Mouse (Mus musculus) left cerebral cortex, adult 9 months (tissue): ENCODE results near the gene Snapc2.

Experiments used
- DNase-seq, 2 experiments: peaks; one replicate each; pipeline ENCODE4 v3.0.0; 2022; ENCODE audit warnings: low spot score in 2 of 2

Gene Snapc2

DNA sequence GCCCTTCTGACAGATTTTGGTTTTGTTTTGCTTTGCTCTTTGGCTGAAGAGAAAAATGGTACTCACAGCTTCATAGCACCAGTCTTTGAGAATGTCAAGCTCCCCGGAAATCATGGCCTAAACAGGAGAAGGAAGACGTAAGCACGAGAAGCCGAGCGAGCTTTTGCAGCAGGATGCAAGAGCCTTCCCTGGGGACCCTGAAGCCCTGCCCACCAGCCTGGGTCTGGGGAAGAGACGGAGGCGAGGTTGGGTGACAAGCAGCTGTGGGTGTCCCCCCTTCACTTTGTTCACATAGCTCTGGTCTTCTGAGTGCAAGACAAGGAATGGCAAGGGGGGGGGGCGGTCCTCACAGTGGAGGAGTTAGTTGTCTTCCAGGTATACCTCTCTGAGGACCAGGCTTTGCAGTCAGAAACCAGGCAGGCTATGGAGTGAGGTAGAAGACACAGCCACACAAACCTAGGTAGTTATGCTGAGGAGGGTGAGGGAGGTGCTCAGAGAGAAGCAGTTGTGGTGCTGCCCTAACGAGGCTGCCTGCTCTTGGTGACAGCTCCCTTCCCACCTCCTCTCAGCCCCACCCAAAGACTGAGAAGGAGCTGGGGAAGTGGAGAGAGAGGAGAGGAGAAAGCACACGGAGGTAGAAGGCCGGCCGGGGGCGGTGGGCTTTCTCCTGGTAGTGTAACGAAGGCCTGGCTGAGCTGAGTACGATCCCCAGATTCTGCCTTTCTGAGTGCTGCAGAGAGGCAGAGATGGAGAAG lies 12.5 kb downstream of the Snapc2 start:
- DNase-seq = no peak

DNA sequence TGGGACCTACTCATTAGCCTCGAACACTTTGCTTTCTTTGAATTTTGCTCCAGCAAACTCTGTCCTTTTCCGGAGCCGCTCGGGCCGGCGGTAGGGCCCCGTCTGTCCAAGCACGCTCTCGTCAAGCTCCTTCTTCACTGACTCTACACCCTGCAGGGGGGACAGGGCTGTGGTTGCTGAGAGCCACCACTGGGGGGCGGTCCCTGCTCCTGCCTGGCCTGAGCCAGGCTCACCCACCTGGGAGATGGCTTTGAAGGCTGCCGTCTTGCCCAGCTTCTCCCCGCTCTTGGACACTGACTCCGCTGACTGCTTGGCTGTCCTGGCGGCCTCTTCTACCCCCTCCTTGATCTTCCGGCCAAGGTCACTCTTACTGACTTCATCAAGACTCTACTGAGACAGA lies 14.7 kb downstream of the Snapc2 start:
- no peak for DNase-seq

DNA sequence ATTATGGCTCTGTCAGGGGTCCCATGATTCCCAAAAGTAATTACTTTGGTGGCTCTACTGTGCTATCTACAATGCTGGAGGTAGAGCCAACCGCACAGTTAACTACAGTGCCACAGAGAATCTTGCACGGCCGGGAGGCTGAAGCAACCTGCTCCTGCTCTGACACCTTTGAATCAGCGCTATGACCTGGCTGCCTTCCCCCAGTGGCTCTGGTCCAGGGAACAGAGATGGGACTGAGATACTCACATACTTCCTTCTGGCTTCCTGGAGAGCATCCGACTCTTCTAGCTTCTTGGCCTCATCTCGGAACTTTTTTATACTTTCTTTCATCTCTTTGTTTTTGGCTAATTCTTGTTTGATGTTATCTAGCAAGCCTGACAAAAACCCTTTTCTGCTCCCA lies 16.7 kb downstream of the Snapc2 start:
- no peak for DNase-seq

DNA sequence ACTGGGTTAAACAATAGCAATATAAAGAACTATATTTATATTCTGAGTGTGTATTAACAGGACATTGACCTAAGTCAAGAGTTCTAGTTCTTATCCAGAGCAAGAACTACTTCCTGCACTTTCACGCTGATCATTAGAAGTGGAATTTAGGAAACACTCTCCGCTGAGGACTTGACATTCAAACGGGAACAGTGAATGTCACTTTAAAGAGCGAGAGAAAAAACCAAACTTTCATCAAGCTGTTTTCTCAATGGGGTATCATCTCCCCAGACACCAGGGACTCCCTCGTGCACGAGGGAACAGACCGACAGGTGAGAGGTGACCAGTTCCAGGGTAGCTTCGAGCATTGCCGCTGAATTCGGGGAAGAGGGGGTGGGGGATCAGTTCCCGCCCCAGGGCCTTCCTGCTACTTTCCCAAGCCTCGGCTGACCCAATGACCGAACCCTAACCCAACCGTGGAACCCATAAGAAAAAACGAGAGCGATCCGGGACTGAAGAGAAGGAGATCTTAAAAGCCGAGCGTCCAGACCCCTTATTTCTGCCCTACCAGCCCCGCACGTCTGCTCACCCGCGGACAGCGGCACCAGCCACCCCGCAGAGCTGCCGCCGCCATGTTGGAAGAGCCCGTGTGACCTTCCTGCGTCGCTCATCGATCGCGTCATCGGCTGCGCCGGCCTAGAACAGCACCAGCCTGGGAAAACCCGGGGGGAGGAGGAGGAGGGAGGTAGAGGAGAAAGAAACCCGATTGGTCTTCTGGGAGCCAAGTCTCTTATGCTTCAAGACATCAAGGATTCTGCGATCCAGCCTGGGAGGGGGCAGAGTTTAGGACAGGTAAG lies 22.6 kb downstream of the Snapc2 start, which contains the start of gene Timm44:
TSS of gene Timm44 (minus strand) at position 639 of the 836 bp plus-strand sequence.
- peak; percentile 93 to 95 for DNase-seq

DNA sequence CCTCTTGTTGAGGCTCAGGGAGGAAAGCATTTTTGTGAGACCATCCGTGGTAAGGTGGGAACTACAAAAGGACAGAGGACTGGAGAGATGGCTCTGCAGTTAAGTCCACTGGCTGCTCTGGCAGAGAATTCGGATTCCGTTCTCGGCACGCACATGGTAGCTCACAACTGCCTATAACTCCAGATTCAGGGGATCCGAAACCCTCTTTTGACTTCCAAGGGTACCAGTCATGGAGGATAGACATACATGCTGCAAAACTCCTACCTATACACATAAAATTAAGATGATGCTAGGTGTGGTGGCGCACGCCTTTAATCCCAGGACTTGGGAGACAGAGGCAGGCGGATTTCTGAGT lies 23.2 kb downstream of the Snapc2 start:
- no peak for DNase-seq

DNA sequence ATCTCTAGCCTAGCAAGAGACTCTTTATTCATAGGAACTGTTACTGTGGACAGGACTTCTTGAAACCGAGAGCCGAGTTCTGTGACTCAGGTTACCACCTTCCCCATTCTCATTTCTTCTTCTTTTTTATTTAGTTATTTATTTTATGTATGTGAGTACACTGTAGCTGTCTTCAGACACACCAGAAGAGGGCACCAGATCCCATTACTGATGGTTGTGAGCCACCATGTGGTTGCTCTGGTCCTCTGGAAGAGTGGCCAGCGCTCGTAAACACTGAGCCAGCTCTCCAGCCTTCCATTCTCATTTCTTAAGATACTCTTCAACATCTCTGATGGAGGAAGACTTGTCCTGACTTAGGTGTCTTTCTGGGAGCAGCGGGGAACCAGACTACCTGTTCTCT lies 39.9 kb downstream of the Snapc2 start:
- no peak for DNase-seq

DNA sequence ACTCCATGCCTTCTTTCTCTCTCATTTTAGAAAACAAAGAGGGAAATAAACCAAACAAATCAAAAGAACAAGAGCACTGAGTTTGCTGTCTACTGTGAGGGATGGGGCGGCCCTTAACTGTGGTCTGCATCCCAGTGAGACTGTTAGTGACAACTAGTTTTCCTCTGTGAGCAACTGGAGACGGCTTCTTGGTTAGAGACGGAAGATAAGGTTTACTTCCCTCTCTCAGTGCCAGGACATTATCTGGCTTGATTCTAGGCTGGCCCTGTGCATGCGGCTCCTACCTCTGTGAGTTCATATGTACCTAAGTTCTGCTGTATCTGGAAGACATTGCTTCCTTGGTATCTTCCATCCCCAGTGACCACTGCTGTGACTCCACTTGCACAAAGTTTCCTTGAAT lies 44.9 kb downstream of the Snapc2 start:
- no peak for DNase-seq

DNA sequence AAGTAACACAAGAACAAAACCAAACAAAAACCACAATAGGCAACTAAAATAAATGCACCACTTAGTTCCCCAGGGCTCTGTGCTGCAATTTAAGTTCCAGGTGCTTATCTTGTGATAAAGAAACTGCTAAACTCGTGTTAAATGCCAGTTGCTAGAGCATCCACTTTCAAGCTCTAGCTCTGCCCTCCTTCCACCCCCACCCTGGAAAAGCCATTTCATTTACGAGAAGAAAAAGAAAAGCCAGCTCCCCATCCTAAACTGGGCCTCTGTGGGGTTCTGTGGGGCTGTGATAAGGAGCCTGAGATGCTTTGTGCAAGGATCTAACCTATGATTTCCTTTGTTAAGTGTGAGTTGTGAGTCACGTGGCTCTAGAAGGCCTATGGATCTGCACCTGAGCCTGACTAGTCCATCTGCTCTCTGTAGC lies 51.3 kb downstream of the Snapc2 start:
- DNase-seq = no peak
